Mouse (Mus musculus): ENCODE measurements around the gene Ear2. TPM values are rescaled to one million over a fixed set of nuclear protein-coding genes. Genes with fewer than 3 reads are reported as not detected.

Gene Ear2
- polyA plus RNA-seq (2021; fragmentation: Nextera tagmentation) = 0.16 TPM in 1 of 2 replicates, not detected in the other
- long read RNA-seq, experiment 1 = 0 reads
- long read RNA-seq, experiment 2 = 0 reads

DNA sequence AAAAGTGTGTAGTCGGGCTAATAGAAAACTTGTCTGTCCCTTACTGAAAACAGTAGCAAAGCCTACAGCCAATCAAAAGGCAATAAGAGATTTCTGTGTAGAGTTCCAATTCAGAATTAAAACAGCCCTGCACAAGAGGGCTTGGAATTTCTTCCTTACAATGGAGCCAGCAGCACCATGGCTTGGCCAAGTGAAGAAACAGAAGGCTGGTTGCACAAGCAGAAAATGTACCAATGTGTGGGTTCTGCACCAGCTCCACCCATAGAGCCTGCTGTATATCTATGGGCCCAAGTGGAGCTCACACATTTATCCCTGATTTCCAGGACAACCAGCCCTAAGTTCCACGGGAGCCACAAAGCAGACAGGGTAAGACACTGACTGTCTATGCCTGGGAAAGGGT is at the start of gene Ear2:
Gene Ear2, plus strand, starts transcription at position 301 of the 400 bp plus-strand sequence.

DNA sequence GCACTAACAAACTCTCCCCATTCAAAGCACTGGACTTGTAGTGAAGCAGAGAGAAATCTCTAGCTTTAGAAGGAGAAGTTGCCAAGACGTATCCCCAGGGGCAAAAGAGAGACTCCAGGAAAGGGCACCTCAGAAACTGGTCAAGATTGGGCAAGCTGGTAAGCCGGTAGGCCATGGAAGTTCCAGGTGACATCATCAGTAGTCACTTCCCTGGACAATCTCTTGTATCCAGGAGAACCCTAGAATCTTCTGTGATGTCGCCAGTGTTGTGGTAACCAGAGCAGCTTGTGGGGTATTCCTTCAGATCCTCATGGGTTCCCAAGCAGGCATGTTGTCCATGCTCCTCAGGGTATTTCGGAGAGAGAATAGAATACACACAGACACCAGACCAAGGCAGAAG is 21.1 kb downstream of the Ear2 start, which contains the start of gene Gm3327:
Gene Gm3327, plus strand, starts transcription at position 301 of the 400 bp plus-strand sequence.

Other genes with a start within 250 kb of the Ear2 start
- not detected in 2 replicates for gene Ear1, start 227.1 kb upstream of the Ear2 start, polyA plus RNA-seq (2021; fragmentation: Nextera tagmentation)
- gene Ear10, start 179.1 kb upstream of the Ear2 start, polyA plus RNA-seq (2021; fragmentation: Nextera tagmentation) = not detected in 2 replicates
- not detected in 2 replicates for gene Gm8113, start 177.3 kb upstream of the Ear2 start, polyA plus RNA-seq (2021; fragmentation: Nextera tagmentation)
- not detected in 2 replicates for gene Ang5, start 145.6 kb upstream of the Ear2 start, polyA plus RNA-seq (2021; fragmentation: Nextera tagmentation)
- not detected in 2 replicates for gene Ang6, start 100.4 kb upstream of the Ear2 start, polyA plus RNA-seq (2021; fragmentation: Nextera tagmentation)
- gene Gm3327, start 21.2 kb downstream of the Ear2 start, polyA plus RNA-seq (2021; fragmentation: Nextera tagmentation) = not detected in 2 replicates
- gene Gm8212, start 95.0 kb downstream of the Ear2 start, polyA plus RNA-seq (2021; fragmentation: Nextera tagmentation) = not detected in 2 replicates
- gene 4930503E14Rik, start 110.6 kb downstream of the Ear2 start, polyA plus RNA-seq (2021; fragmentation: Nextera tagmentation) = not detected in 2 replicates
- not detected in 2 replicates for gene Gm8220, start 182.9 kb downstream of the Ear2 start, polyA plus RNA-seq (2021; fragmentation: Nextera tagmentation)
- not detected in 2 replicates for gene Gm5930, start 235.9 kb downstream of the Ear2 start, polyA plus RNA-seq (2021; fragmentation: Nextera tagmentation)

All from left cerebral cortex, adult 6 months (tissue).